Mouse (Mus musculus) E14TG2a.4 (cell line): ENCODE measurements at regions not wholly inside any gene's neighbourhood (a gene's known extent, or its start where the extent isn't known, plus 50 kb on each side); places are given as distances from the start of the nearest gene placed in this dataset.
"Not testable (repeated sequence)": the region's sequence is repeated elsewhere in the genome, so short reads cannot be mapped to it uniquely, and the experiment has no call there.

Experiments used
- H3K27me3 ChIP-seq: 2 replicates; pipeline ENCODE4 v1.6.1; 2014; ENCODE audit warnings: low read length, control low read depth; ENCODE audit not compliant: insufficient read depth
- H3K36me3 ChIP-seq: 2 replicates; pipeline ENCODE4 v1.6.1; 2014; ENCODE audit warnings: low read length, control low read depth; ENCODE audit not compliant: insufficient read depth
- H3K4me1 ChIP-seq: replicated peaks from 2 replicates; pipeline ENCODE4 v1.6.1; 2014; ENCODE audit warnings: low read depth, low read length, control low read depth
- H3K4me3 ChIP-seq: replicated peaks from 2 replicates; pipeline ENCODE4 v1.5.1; 2014; ENCODE audit warnings: mild to moderate bottlenecking, low read length
- H3K9me3 ChIP-seq: 2 replicates; pipeline ENCODE4 v1.6.1; 2014; ENCODE audit warnings: low read length, control low read depth
- CTCF ChIP-seq: conservative IDR thresholded peaks from 2 replicates; pipeline ENCODE4 v1.5.1; 2014; ENCODE audit warnings: low read length
- NANOG ChIP-seq: IDR thresholded peaks from 2 replicates; pipeline ENCODE4 v1.6.1; 2014; ENCODE audit warnings: borderline replicate concordance, low read length, mixed read lengths
- POU5F1 ChIP-seq: IDR thresholded peaks from 2 replicates; pipeline ENCODE4 v1.6.1; 2014; ENCODE audit warnings: low read length, borderline replicate concordance

- TF ChIP-seq POU5F1 (no peak), NANOG (no peak), CTCF (peak; percentile 64)
- no peaks in the 10 kb centered on the region for H3K36me3 ChIP-seq
- H3K9me3 ChIP-seq = no peaks in the 10 kb centered on the region
- H3K27me3 ChIP-seq = no peaks in the 10 kb centered on the region
- H3K4me3 ChIP-seq = no peak overlapping the region
- H3K4me1 ChIP-seq = no peaks in the 10 kb centered on the region
Measured at GRCm38 (mm10) chr13:27945062-27945461, 71.0 kb upstream of the Prl4a1 start.

GRCm38 (mm10) chr13:27960421-27960820 lies 55.6 kb upstream of the Prl4a1 start:
- H3K36me3 ChIP-seq, H3K4me1 ChIP-seq, H3K4me3 ChIP-seq, H3K27me3 ChIP-seq: not testable (repeated sequence)
- peaks cover 45% of the 10 kb centered on the region for H3K9me3 ChIP-seq

GRCm38 (mm10) chr13:27962381-27962780 lies 53.6 kb upstream of the Prl4a1 start:
- not testable (repeated sequence) for H3K36me3 ChIP-seq, H3K27me3 ChIP-seq, H3K4me1 ChIP-seq, H3K4me3 ChIP-seq
- H3K9me3 ChIP-seq = peaks cover 65% of the 10 kb centered on the region

- H3K36me3 ChIP-seq, H3K4me1 ChIP-seq, H3K4me3 ChIP-seq, H3K27me3 ChIP-seq: not testable (repeated sequence)
- peaks cover 72% of the 10 kb centered on the region for H3K9me3 ChIP-seq
- peak; percentile 5; the same call in 1 of the 2 replicates for TF ChIP-seq NANOG
Measured at GRCm38 (mm10) chr13:27966021-27966420, 50.0 kb upstream of the Prl4a1 start.
